Mouse (Mus musculus): Measurements from ENCODE around the gene Ggps1.
A peak's percentile ranks its signal among the peaks of the same experiment; 100 is the strongest.
"Not testable (repeated sequence)": the region's sequence is repeated elsewhere in the genome, so short reads cannot be mapped to it uniquely, and the experiment has no call there.

Gene Ggps1

DNA sequence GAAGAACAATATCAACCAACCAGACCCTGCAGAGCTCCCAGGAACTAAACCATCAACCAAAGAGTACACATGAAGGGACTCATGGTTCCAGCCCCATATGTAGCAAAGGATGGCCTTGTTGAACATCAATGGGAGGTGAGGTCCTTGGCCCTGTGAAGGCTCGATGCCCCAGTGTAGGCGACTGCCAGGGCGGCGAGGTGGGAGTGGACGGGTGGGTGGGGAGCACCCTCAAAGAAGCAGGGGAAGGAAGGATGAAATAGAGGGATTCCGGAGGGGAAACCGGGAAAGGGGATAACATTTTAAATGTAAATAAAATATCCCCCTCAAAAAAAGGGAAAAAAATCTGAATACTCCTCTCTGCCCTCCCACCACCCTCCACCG is 24.4 kb downstream of the Ggps1 start:
- peak; percentile 24 for DNase-seq (ENCODE audit: low read depth)

- no peak for DNase-seq (ENCODE audit: low read depth)
These were observed 27.2 kb downstream of the Ggps1 start for GRCm38 (mm10) chr13:14035875-14036630.

GRCm38 (mm10) chr13:14035352-14035751 is 27.9 kb downstream of the Ggps1 start:
- DNase-seq (ENCODE audit: low read depth) = not testable (repeated sequence)

DNA sequence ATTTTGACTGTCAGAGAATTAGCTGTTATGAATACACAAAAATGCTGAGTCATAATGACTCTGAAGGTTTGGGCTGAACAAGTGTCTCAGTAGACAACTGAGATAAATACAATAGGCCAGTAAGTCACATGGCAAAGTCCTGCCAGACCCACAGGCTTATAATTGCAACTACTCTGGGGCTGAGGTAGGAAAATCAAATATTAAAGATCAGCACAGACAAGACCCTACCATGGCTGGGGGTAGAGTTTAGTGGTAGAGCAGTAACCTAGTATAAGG is 29.3 kb downstream of the Ggps1 start:
- DNase-seq (ENCODE audit: low read depth) = peak; percentile 86

- DNase-seq (ENCODE audit: low read depth) = peak; percentile 44
These were observed 29.8 kb downstream of the Ggps1 start for GRCm38 (mm10) chr13:14033309-14034072.

DNA sequence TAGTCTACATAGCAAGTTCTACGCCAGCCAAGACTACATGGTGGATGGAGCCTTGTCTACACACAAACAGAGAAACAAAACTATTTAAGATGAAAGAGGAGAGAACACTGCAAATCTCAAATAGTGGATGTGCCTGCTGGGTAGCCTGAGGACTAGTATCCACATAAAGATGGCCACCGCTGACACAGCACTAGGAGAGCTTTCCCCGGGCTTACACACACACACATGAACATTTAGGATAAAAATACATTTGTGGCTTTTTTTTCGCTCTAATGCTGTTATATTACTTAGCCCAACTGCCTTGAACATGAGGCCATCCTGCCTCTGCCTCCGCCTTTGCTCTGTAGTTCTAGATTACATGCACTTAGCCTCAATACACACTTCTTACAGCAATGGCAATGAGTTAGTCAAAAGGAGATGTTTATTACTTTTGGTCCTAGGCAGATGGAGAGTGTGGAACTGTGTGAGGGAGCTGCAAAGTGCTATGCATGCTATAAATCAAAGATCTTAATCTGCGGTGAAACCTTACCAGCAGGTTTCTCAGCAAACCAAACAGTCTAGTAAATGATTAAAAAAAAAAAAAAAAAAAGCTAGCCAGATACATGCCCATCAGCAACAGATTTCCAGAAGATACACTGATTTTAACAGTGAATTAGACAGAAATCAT is 37.0 kb downstream of the Ggps1 start:
- DNase-seq (ENCODE audit: low read depth) = no peak

- DNase-seq (ENCODE audit: low read depth) = no peak
These were observed 37.7 kb downstream of the Ggps1 start for GRCm38 (mm10) chr13:14025554-14025953.

GRCm38 (mm10) chr13:14021417-14021816 is 41.9 kb downstream of the Ggps1 start:
- DNase-seq (ENCODE audit: low read depth) = not testable (repeated sequence)

DNA sequence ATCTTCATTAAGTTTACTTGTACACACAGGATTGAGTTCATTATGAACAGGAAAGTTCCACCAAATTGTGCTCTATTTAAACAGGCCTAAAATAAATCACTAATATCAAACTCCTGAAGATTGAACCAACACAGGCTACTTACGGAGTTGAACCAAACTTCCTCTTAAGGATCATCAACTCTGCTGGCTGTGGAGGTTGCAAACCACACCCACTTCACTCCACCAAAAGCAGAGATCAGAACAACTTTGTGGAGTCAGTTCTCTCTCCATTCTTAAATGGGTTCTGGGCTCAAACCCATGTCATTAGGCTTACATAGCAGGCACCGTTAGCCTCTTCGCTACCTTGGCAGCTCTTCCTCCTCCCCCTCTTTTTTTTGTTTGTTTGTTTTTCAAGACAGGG is 44.4 kb downstream of the Ggps1 start:
- no peak for DNase-seq (ENCODE audit: low read depth)

DNA sequence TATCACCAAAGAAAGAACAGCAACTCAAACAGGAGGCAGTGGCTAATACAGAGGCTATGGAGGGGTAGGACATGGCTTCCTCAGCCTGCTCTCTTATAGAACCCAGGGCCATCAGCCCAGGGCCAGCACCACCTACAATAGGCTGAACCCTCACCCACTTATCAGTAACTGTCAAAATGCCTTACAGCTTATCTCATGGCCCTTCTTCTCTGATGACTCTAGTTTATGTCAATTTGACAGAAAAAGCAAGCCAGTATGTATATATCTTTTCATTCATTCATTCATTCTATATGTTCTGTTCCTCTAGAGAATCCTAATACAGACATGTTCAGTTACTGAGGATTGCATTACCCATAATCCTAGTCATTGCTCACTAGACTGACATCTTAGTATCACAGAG is 45.0 kb downstream of the Ggps1 start:
- no peak for DNase-seq (ENCODE audit: low read depth)

- DNase-seq (ENCODE audit: low read depth) = no peak
These were observed 47.7 kb downstream of the Ggps1 start for GRCm38 (mm10) chr13:14015609-14016008.

DNA sequence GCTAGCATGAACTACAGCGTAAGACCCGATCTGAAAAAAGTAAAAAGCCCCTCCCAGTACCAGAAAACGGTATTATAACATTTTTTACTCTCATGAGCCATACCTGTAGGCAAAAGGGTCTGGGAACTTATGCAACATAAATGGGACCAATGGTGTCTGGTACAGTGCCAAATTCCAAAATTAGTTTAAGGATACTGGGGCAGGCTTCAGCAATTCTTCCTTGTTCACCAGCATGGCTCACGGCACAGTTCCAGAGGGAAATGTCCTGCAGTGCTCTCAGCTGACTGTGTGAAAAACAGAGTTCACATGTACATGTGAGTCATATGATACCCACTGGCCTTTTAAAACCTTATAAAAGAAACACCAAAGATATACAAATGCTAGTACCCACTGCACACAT is 48.7 kb downstream of the Ggps1 start:
- no peak for DNase-seq (ENCODE audit: low read depth)

GRCm38 (mm10) chr13:14014001-14014400 is 49.3 kb downstream of the Ggps1 start:
- DNase-seq (ENCODE audit: low read depth) = no peak

GRCm38 (mm10) chr13:14011454-14011995 is 51.8 kb downstream of the Ggps1 start:
- peak; percentile 18 for DNase-seq (ENCODE audit: low read depth)

DNA sequence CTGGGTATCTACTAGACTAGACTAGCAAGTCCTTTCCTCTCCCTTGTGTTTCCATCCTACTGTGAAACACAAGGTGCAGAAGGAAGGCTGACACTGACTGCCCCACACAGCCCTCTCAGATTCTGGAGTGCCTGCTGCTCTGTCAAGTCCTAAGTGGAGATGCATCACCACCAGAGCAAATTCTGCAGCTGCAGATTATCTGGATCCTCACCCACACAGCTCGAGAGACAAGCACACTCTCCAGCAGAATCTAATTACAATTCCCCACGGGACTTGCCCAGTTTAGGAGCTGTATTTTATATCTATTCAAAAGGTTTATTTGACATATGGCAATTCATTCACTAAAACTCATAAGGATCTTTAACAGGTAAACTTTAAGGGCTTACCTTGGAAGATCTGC is 57.2 kb downstream of the Ggps1 start:
- DNase-seq (ENCODE audit: low read depth) = no peak

DNA sequence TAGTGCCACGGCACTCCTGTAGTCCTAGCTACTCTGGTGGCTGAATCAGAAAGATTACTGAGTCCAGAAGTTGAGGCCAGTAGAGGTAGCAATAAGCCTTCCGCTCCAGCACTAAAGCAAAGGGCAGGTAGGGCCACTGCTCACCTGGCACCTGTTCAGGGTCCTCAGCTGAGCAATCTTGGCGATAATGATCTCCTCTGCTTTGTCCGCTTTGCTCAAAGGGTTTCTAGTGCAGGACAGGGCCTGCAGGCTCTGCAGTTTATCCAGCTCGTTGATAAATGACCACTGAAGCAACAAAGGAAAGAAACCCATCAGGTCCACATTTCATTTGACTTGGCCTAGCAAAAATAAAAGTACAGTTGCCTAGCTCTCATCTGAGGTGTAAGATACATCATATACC is 58.3 kb downstream of the Ggps1 start:
- DNase-seq (ENCODE audit: low read depth) = no peak

GRCm38 (mm10) chr13:14004086-14004485 is 59.2 kb downstream of the Ggps1 start:
- peak; percentile 43 for DNase-seq (ENCODE audit: low read depth)

GRCm38 (mm10) chr13:14002706-14003105 is 60.6 kb downstream of the Ggps1 start:
- DNase-seq (ENCODE audit: low read depth) = no peak

Measured in 416B (cell line).